Mouse (Mus musculus): ENCODE data around the gene Cntn5. TPM values are rescaled to one million over a fixed set of nuclear protein-coding genes. Genes with fewer than 3 reads are reported as not detected.

Cntn5 gene
- polyA plus RNA-seq, 1 experiment: not detected

- TF ChIP-seq MYOG (IDR thresholded peaks at IDR 0.05; ENCODE audit: control insufficient read depth, extremely low read depth, insufficient read length): no peak
- TF ChIP-seq CEBPB (IDR thresholded peaks at IDR 0.05; ENCODE audit: low read depth): no peak
- TF ChIP-seq CTCF (IDR thresholded peaks at IDR 0.05; ENCODE audit: control insufficient read depth, insufficient read depth, insufficient read length): no peak
- TF ChIP-seq MYOD1 (IDR thresholded peaks at IDR 0.05; ENCODE audit: control insufficient read depth, insufficient read length, low read depth): no peak
- TF ChIP-seq USF1 (IDR thresholded peaks at IDR 0.05; ENCODE audit: low read depth): no peak
- H3K27me3 ChIP-seq (ENCODE audit: control insufficient read depth, insufficient read depth, insufficient read length): no peaks in the 10 kb centered on the region
- H3K79me2 ChIP-seq (ENCODE audit: control insufficient read depth, insufficient read depth): no peaks in the 10 kb centered on the region
- H3ac ChIP-seq (ENCODE audit: control insufficient read depth, insufficient read length, low read depth): no peak overlapping the region
- H3K79me3 ChIP-seq (ENCODE audit: low read depth): no peaks in the 10 kb centered on the region
- H3K4me3 ChIP-seq (ENCODE audit: insufficient read depth, poor library complexity, severe bottlenecking): no peak overlapping the region
- H3K36me3 ChIP-seq (ENCODE audit: control insufficient read depth, insufficient read depth): no peaks in the 10 kb centered on the region
Observed at GRCm38 (mm10) chr9:10265616-10266015, 639.0 kb downstream of the Cntn5 start.

GRCm38 (mm10) chr9:10233364-10233763, 671.2 kb downstream of the Cntn5 start:
- TF ChIP-seq USF1 (IDR thresholded peaks at IDR 0.05; ENCODE audit: low read depth) (no peak), MAX (IDR thresholded peaks at IDR 0.05) (no peak), MYOD1 (IDR thresholded peaks at IDR 0.05; ENCODE audit: control insufficient read depth, insufficient read length, low read depth) (no peak), CEBPB (IDR thresholded peaks at IDR 0.05; ENCODE audit: low read depth) (no peak), FOSL1 (IDR thresholded peaks at IDR 0.05; ENCODE audit: insufficient read depth, low read length, poor library complexity, severe bottlenecking) (no peak), MYOG (IDR thresholded peaks at IDR 0.05; ENCODE audit: control insufficient read depth, extremely low read depth, insufficient read length) (no peak), CTCF (IDR thresholded peaks at IDR 0.05; ENCODE audit: control insufficient read depth, insufficient read depth, insufficient read length) (no peak)
- H3ac ChIP-seq (ENCODE audit: control insufficient read depth, insufficient read length, low read depth): no peak overlapping the region
- no peak overlapping the region for H3K4me3 ChIP-seq (ENCODE audit: insufficient read depth, poor library complexity, severe bottlenecking)

GRCm38 (mm10) chr9:10232066-10232465, 672.5 kb downstream of the Cntn5 start:
- no peak overlapping the region for H3ac ChIP-seq (ENCODE audit: control insufficient read depth, insufficient read length, low read depth)
- no peaks in the 10 kb centered on the region for H3K36me3 ChIP-seq (ENCODE audit: control insufficient read depth, insufficient read depth)
- no peak for TF ChIP-seq MAX (IDR thresholded peaks at IDR 0.05)
- TF ChIP-seq MYOD1 (IDR thresholded peaks at IDR 0.05; ENCODE audit: control insufficient read depth, insufficient read length, low read depth): no peak
- TF ChIP-seq FOSL1 (IDR thresholded peaks at IDR 0.05; ENCODE audit: insufficient read depth, low read length, poor library complexity, severe bottlenecking): no peak
- TF ChIP-seq CTCF (IDR thresholded peaks at IDR 0.05; ENCODE audit: control insufficient read depth, insufficient read depth, insufficient read length): no peak
- TF ChIP-seq CEBPB (IDR thresholded peaks at IDR 0.05; ENCODE audit: low read depth): no peak
- no peak for TF ChIP-seq USF1 (IDR thresholded peaks at IDR 0.05; ENCODE audit: low read depth)
- TF ChIP-seq MYOG (IDR thresholded peaks at IDR 0.05; ENCODE audit: control insufficient read depth, extremely low read depth, insufficient read length): no peak
- H3K79me2 ChIP-seq (ENCODE audit: control insufficient read depth, insufficient read depth): no peaks in the 10 kb centered on the region
- no peaks in the 10 kb centered on the region for H3K79me3 ChIP-seq (ENCODE audit: low read depth)
- no peak overlapping the region for H3K4me3 ChIP-seq (ENCODE audit: insufficient read depth, poor library complexity, severe bottlenecking)
- no peaks in the 10 kb centered on the region for H3K27me3 ChIP-seq (ENCODE audit: control insufficient read depth, insufficient read depth, insufficient read length)

More at GRCm38 (mm10) chr9:10233364-10233763, 671.2 kb downstream of the Cntn5 start:
- no peaks in the 10 kb centered on the region for H3K27me3 ChIP-seq (ENCODE audit: control insufficient read depth, insufficient read depth, insufficient read length)
- no peaks in the 10 kb centered on the region for H3K79me3 ChIP-seq (ENCODE audit: low read depth)
- no peaks in the 10 kb centered on the region for H3K79me2 ChIP-seq (ENCODE audit: control insufficient read depth, insufficient read depth)
- H3K36me3 ChIP-seq (ENCODE audit: control insufficient read depth, insufficient read depth): no peaks in the 10 kb centered on the region

GRCm38 (mm10) chr9:10230973-10231372, 673.6 kb downstream of the Cntn5 start:
- no peaks in the 10 kb centered on the region for H3K27me3 ChIP-seq (ENCODE audit: control insufficient read depth, insufficient read depth, insufficient read length)
- no peaks in the 10 kb centered on the region for H3K36me3 ChIP-seq (ENCODE audit: control insufficient read depth, insufficient read depth)
- H3ac ChIP-seq (ENCODE audit: control insufficient read depth, insufficient read length, low read depth): no peak overlapping the region
- TF ChIP-seq CEBPB (IDR thresholded peaks at IDR 0.05; ENCODE audit: low read depth) (no peak), MAX (IDR thresholded peaks at IDR 0.05) (no peak), USF1 (IDR thresholded peaks at IDR 0.05; ENCODE audit: low read depth) (no peak), MYOD1 (IDR thresholded peaks at IDR 0.05; ENCODE audit: control insufficient read depth, insufficient read length, low read depth) (no peak), FOSL1 (IDR thresholded peaks at IDR 0.05; ENCODE audit: insufficient read depth, low read length, poor library complexity, severe bottlenecking) (no peak), MYOG (IDR thresholded peaks at IDR 0.05; ENCODE audit: control insufficient read depth, extremely low read depth, insufficient read length) (no peak)
- no peaks in the 10 kb centered on the region for H3K79me2 ChIP-seq (ENCODE audit: control insufficient read depth, insufficient read depth)
- H3K4me3 ChIP-seq (ENCODE audit: insufficient read depth, poor library complexity, severe bottlenecking): no peak overlapping the region
- no peaks in the 10 kb centered on the region for H3K79me3 ChIP-seq (ENCODE audit: low read depth)

GRCm38 (mm10) chr9:10229716-10230115, 674.9 kb downstream of the Cntn5 start:
- Histone ChIP-seq H3K79me2 (ENCODE audit: control insufficient read depth, insufficient read depth) (no peaks in the 10 kb centered on the region), H3K36me3 (ENCODE audit: control insufficient read depth, insufficient read depth) (no peaks in the 10 kb centered on the region), H3K27me3 (ENCODE audit: control insufficient read depth, insufficient read depth, insufficient read length) (no peaks in the 10 kb centered on the region), H3K79me3 (ENCODE audit: low read depth) (no peaks in the 10 kb centered on the region), H3K4me3 (ENCODE audit: insufficient read depth, poor library complexity, severe bottlenecking) (no peak overlapping the region), H3ac (ENCODE audit: control insufficient read depth, insufficient read length, low read depth) (no peak overlapping the region)
- TF ChIP-seq CTCF (IDR thresholded peaks at IDR 0.05; ENCODE audit: control insufficient read depth, insufficient read depth, insufficient read length) (no peak), MAX (IDR thresholded peaks at IDR 0.05) (no peak), FOSL1 (IDR thresholded peaks at IDR 0.05; ENCODE audit: insufficient read depth, low read length, poor library complexity, severe bottlenecking) (no peak), MYOG (IDR thresholded peaks at IDR 0.05; ENCODE audit: control insufficient read depth, extremely low read depth, insufficient read length) (no peak), USF1 (IDR thresholded peaks at IDR 0.05; ENCODE audit: low read depth) (no peak), MYOD1 (IDR thresholded peaks at IDR 0.05; ENCODE audit: control insufficient read depth, insufficient read length, low read depth) (no peak), CEBPB (IDR thresholded peaks at IDR 0.05; ENCODE audit: low read depth) (no peak)

- Histone ChIP-seq H3K4me3 (ENCODE audit: insufficient read depth, poor library complexity, severe bottlenecking) (no peak overlapping the region), H3K36me3 (ENCODE audit: control insufficient read depth, insufficient read depth) (no peaks in the 10 kb centered on the region)
- no peak for TF ChIP-seq CEBPB (IDR thresholded peaks at IDR 0.05; ENCODE audit: low read depth)
- no peak for TF ChIP-seq MYOD1 (IDR thresholded peaks at IDR 0.05; ENCODE audit: control insufficient read depth, insufficient read length, low read depth)
- TF ChIP-seq FOSL1 (IDR thresholded peaks at IDR 0.05; ENCODE audit: insufficient read depth, low read length, poor library complexity, severe bottlenecking): no peak
- no peak for TF ChIP-seq USF1 (IDR thresholded peaks at IDR 0.05; ENCODE audit: low read depth)
- TF ChIP-seq MAX (IDR thresholded peaks at IDR 0.05): no peak
- no peak for TF ChIP-seq MYOG (IDR thresholded peaks at IDR 0.05; ENCODE audit: control insufficient read depth, extremely low read depth, insufficient read length)
- no peak for TF ChIP-seq CTCF (IDR thresholded peaks at IDR 0.05; ENCODE audit: control insufficient read depth, insufficient read depth, insufficient read length)
Observed at GRCm38 (mm10) chr9:10226013-10226412, 678.6 kb downstream of the Cntn5 start.

More at GRCm38 (mm10) chr9:10226013-10226412, 678.6 kb downstream of the Cntn5 start:
- no peak overlapping the region for H3ac ChIP-seq (ENCODE audit: control insufficient read depth, insufficient read length, low read depth)
- no peaks in the 10 kb centered on the region for H3K79me3 ChIP-seq (ENCODE audit: low read depth)
- H3K79me2 ChIP-seq (ENCODE audit: control insufficient read depth, insufficient read depth): no peaks in the 10 kb centered on the region
- no peaks in the 10 kb centered on the region for H3K27me3 ChIP-seq (ENCODE audit: control insufficient read depth, insufficient read depth, insufficient read length)

All from C2C12 (cell line).